ENCODE assay signal across 10 mouse cellular contexts in genomic region chr3:94362138-94362537, GRCm38 (mm10). TPM values are rescaled to one million over a fixed set of nuclear protein-coding genes. Genes with fewer than 3 reads are reported as not detected.
DNase-seq lines count a peak whose midpoint lies in the region; ATAC-seq and TF ChIP-seq lines count a peak whose summit lies in the region.
"Had no signal": no experiment of that assay in that cellular context is flagged by ENCODE, and none has a peak within 500 bp of the region (broad histone marks: within the 10 kb centered on the region; RNA-seq: fewer than 3 reads in every experiment).

TSS of gene C2cd4d (plus strand) at chr3:94362438.

- no peak for DNase-seq in heart, embryonic 10.5 days (ENCODE audit: low spot score)
- DNase-seq in heart, adult 11 months = no peak
- DNase-seq in hindbrain, embryonic 11.5 days (ENCODE audit: low spot score) = peak; percentile 9
- no peak for DNase-seq in liver, postnatal 0 days
- DNase-seq in right cerebral cortex, postnatal 4 days = no peak
- DNase-seq in left cerebral cortex, postnatal 10 days (ENCODE audit: extremely low spot score in 1 of 2, low spot score in 2 of 2) = no peak
- no peak for DNase-seq in frontal cortex, adult 2 months (ENCODE audit: extremely low spot score in 1 of 2, low spot score in 1 of 2)
- DNase-seq: adrenal gland, adult 2 months had no signal

- peak within 1 kb of the TSS; percentile 68 for H3K4me3 ChIP-seq in heart, embryonic 10.5 days
- peak within 1 kb of the TSS; percentile 74 for H3K4me3 ChIP-seq in ES-Bruce4 (ENCODE audit: low read depth, low read length)
- peak within 1 kb of the TSS; percentile 44 for H3K4me3 ChIP-seq in hindbrain, embryonic 11.5 days (ENCODE audit: low read depth, low read length)
- H3K4me3 ChIP-seq in liver, postnatal 0 days (ENCODE audit: low read depth, low read length) = peak within 1 kb of the TSS; percentile 42

- TF ChIP-seq EP300 in ES-Bruce4 (IDR thresholded peaks at IDR 0.05; ENCODE audit: insufficient read depth, low read depth, low read length) = no peak
- no peak for TF ChIP-seq EP300 in liver, postnatal 0 days (IDR thresholded peaks at IDR 0.05; ENCODE audit: low read depth)

- peaks cover 12% of the 10 kb centered on the region for H3K4me1 ChIP-seq in heart, embryonic 10.5 days
- H3K4me1 ChIP-seq in ES-Bruce4 (ENCODE audit: control insufficient read depth, insufficient read depth, low read length) = no peaks in the 10 kb centered on the region
- H3K4me1 ChIP-seq in hindbrain, embryonic 11.5 days (replicated peaks; ENCODE audit: control insufficient read depth, insufficient read depth, low read length) = no peaks in the 10 kb centered on the region
- peaks cover 4% of the 10 kb centered on the region; the same call in 1 of the 2 replicates for H3K4me1 ChIP-seq in liver, postnatal 0 days (ENCODE audit: insufficient read depth)

- H3K9ac ChIP-seq in ES-Bruce4 (ENCODE audit: low read depth, poor library complexity, severe bottlenecking) = peak within 1 kb of the TSS; percentile 79; the same call in 1 of the 2 replicates
- H3K9ac ChIP-seq in hindbrain, embryonic 11.5 days (ENCODE audit: low read depth, low read length) = peak within 1 kb of the TSS; percentile 81
- no peak within 1 kb of the TSS for H3K9ac ChIP-seq in liver, postnatal 0 days (replicated peaks)

- H3K27me3 ChIP-seq in heart, embryonic 10.5 days (ENCODE audit: insufficient read depth, poor library complexity, severe bottlenecking) = peaks cover 56% of the 10 kb centered on the region
- peaks cover 11% of the 10 kb centered on the region for H3K27me3 ChIP-seq in ES-Bruce4 (ENCODE audit: control insufficient read depth, insufficient read depth, low read length, poor library complexity, severe bottlenecking)
- peaks cover 8% of the 10 kb centered on the region; the same call in 1 of the 2 replicates for H3K27me3 ChIP-seq in hindbrain, embryonic 11.5 days (ENCODE audit: control insufficient read depth, insufficient read depth, low read length)
- peaks cover 34% of the 10 kb centered on the region for H3K27me3 ChIP-seq in liver, postnatal 0 days (ENCODE audit: insufficient read depth, low read length)

- TF ChIP-seq POLR2A in ES-Bruce4 (IDR thresholded peaks at IDR 0.05; ENCODE audit: insufficient read depth, low read length) = no peak

- H3K9me3 ChIP-seq in heart, embryonic 10.5 days = no peaks in the 10 kb centered on the region
- no peaks in the 10 kb centered on the region for H3K9me3 ChIP-seq in ES-Bruce4 (replicated peaks; ENCODE audit: control insufficient read depth, insufficient read depth, low read length, poor library complexity, severe bottlenecking)
- no peaks in the 10 kb centered on the region for H3K9me3 ChIP-seq in hindbrain, embryonic 11.5 days (ENCODE audit: control insufficient read depth, low read length)
- no peaks in the 10 kb centered on the region for H3K9me3 ChIP-seq in liver, postnatal 0 days (ENCODE audit: low read length)

- peak within 1 kb of the TSS; percentile 80 for H3K27ac ChIP-seq in heart, embryonic 10.5 days
- H3K27ac ChIP-seq in ES-Bruce4 (ENCODE audit: insufficient read depth, low read length) = no peak within 1 kb of the TSS
- 0 out of 2 replicates have a peak within 1 kb of the TSS, but pooled peaks have one; percentile 17 for H3K27ac ChIP-seq in hindbrain, embryonic 11.5 days (ENCODE audit: low read depth, low read length)
- H3K27ac ChIP-seq in liver, postnatal 0 days (ENCODE audit: low read depth) = no peak within 1 kb of the TSS

- no peak for TF ChIP-seq CTCF in ES-Bruce4 (IDR thresholded peaks at IDR 0.05; ENCODE audit: low read depth, low read length)
- no peak for TF ChIP-seq CTCF in liver, postnatal 0 days (IDR thresholded peaks at IDR 0.05; ENCODE audit: low read depth)

- WGBS in heart, embryonic 10.5 days = 40% methylated on average over 7 of the region's 7 CpGs
- WGBS in hindbrain, embryonic 11.5 days = 29% methylated on average over 7 of the region's 7 CpGs
- 67% methylated on average over 7 of the region's 7 CpGs for WGBS in liver, postnatal 0 days (ENCODE audit: insufficient replicate concordance)

- ATAC-seq in hindbrain, embryonic 11.5 days (ENCODE audit: low FRiP score) = no peak
- ATAC-seq in liver, postnatal 0 days = no peak

- H3K36me3 ChIP-seq in heart, embryonic 10.5 days = no peaks in the 10 kb centered on the region
- H3K36me3 ChIP-seq in ES-Bruce4 (ENCODE audit: control insufficient read depth, insufficient read depth, low read length, poor library complexity, severe bottlenecking) = no peaks in the 10 kb centered on the region
- H3K36me3 ChIP-seq in hindbrain, embryonic 11.5 days (ENCODE audit: control insufficient read depth, insufficient read depth, low read length) = no peaks in the 10 kb centered on the region
- H3K36me3 ChIP-seq in liver, postnatal 0 days (replicated peaks; ENCODE audit: insufficient read depth, low read length) = no peaks in the 10 kb centered on the region

- intact Hi-C loops in left cerebral cortex, postnatal 10 days (cut with DNase I) = no loop called here

- H3K4me2 ChIP-seq in hindbrain, embryonic 11.5 days (replicated peaks; ENCODE audit: low read depth, low read length) = peak within 1 kb of the TSS; percentile 87
- peak within 1 kb of the TSS; percentile 66 for H3K4me2 ChIP-seq in liver, postnatal 0 days (ENCODE audit: low read depth, low read length)

RNA-seq across cellular contexts. Expression of gene C2cd4d, which starts in this region (rescaled TPM):
- 0.15 and 0.29 TPM in 2 replicates for polyA plus RNA-seq in heart, embryonic 10.5 days (2016; fragmentation: Nextera tagmentation; extraction: Ambion mirVana)
- polyA plus RNA-seq in ES-Bruce4 (2011; ENCODE audit: insufficient read depth, insufficient read length, low read depth, missing spikeins) = not detected in 2 replicates
- polyA plus RNA-seq in hindbrain, embryonic 11.5 days (2014; fragmentation: Nextera tagmentation; extraction: Ambion mirVana) = 1.4 and 2.1 TPM in 2 replicates
- 0.24 and 0.34 TPM in 2 replicates for polyA plus RNA-seq in liver, postnatal 0 days (2015; fragmentation: Nextera tagmentation; extraction: Ambion mirVana)
- under 1 TPM; 0.71 to 0.81 TPM for total RNA-seq in left cerebral cortex, postnatal 10 days (2021)
- 1.4 and 1.5 TPM in 2 replicates for polyA plus RNA-seq in frontal cortex, adult 2 months (2012; rRNA removed)
- total RNA-seq: megakaryocyte progenitor cell, adult 5-6 weeks had no signal

Comparison
In these comparisons a context has a peak if more than half of its experiments do, and no peak if none do; other contexts are left out.
1. H3K27ac ChIP-seq: peak in heart, embryonic 10.5 days (single experiment) and hindbrain, embryonic 11.5 days (single experiment); none in ES-Bruce4 (single experiment) and liver, postnatal 0 days (single experiment).
2. Peak in every context shown above with its lines, with median percentiles within 50 percentile points of each other: H3K4me3 ChIP-seq.